Mouse (Mus musculus): Measurements from ENCODE around the gene Garnl3.

Gene Garnl3

GRCm38 (mm10) chr2:32961192-32961995, 170.1 kb downstream of the Garnl3 start, which contains the start of the genes Rpl12 and Lrsam1:
Gene Rpl12 (plus strand): TSS chr2:32961559.
Gene Lrsam1 (minus strand): TSS chr2:32961614.
- in situ Hi-C loops (cut with MboI; ENCODE audit: unreplicated experiment in 2 of 2) = no loop called here

- in situ Hi-C loops (cut with MboI; ENCODE audit: unreplicated experiment in 2 of 2) = no loop called here
Measured at GRCm38 (mm10) chr2:32960273-32960672, 171.2 kb downstream of the Garnl3 start.

DNA sequence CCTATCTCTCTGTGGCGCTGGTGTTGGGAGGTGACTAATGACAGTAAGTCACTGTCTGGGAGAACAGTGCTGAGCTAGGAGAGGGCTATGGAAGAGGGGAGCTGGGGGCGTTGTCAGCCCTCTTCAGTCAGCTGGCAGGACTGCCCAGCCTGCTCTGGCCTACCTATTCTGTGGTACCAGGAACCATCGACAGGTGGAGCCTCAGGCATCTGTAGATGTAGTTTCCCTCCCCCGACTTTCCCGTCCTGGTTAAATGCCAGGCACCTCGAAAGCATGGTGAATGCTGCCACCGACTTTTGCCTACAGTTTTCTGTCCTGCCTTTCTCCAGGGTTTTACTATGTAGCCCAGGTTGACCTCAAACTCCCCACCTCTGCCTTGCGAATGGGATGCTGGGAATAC, 174.1 kb downstream of the Garnl3 start:
- in situ Hi-C loops (cut with MboI; ENCODE audit: unreplicated experiment in 2 of 2) = loop anchor here in 1 of 2 experiments (5.0 kb wide), 1 partner anchor 35 kb away; no protein-coding TSS in a partner anchor

DNA sequence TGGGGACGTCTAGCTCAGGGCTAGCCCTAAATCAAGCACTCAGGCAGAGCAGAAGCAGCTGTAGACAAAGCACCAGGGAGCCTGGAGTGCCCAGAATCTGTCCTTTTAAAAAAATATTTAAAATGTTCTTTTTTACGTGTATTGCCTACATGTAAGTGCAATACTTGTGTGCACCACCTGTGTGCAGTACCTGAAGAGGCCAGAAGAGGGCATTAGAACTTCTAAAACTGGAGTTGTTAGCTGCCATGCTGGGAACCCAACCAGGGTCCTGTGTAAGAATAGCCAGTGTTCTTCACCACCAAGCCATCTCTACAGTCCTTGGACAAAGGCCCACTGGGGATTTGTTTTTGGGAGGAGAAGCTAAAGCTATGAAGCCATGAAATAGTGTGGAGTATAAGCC, 176.9 kb downstream of the Garnl3 start:
- in situ Hi-C loops (cut with MboI; ENCODE audit: unreplicated experiment in 2 of 2) = no loop called here

DNA sequence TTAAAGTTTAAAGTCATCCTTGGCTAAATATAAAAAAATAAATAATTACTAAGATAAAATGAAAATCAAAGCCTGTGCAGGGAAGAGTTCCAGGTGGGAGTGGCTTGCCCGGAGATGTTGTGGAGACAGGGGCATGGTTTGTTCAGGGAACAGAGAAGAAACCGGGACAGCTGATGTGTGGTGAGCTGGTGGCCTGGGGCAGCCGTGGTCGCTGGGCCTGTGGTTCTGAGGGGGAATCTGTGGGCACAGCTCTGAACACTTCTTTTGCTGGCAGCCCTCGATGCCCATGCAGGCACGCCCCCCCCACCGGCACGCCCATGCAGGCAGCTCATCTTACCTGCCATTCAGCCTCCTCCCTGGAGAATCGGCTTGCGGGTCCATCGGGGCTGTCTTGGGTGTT, 184.0 kb downstream of the Garnl3 start:
- in situ Hi-C loops (cut with MboI; ENCODE audit: unreplicated experiment in 2 of 2) = loop anchor here in 1 of 2 experiments (10.0 kb wide), 1 partner anchor 607 kb away; no protein-coding TSS in a partner anchor

DNA sequence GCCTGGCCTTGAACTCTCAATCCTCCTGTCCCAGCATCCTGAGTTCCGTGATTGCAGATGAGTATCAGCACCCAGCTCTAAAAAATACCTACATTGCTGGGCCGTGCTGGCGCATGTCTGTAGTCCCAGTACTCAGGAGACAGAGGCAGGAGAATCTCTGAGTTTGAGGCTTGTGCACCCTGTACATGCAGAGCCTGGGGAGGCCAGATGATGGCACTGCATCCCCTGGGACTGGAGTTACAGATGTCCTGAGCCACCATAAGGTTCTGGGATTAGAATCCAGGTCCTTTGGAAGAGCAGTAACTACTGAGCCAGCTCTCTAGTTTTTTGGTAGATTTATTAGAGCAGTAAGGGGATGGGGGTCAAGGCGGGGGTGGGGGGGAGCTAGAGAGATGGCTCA, 191.0 kb downstream of the Garnl3 start:
- in situ Hi-C loops (cut with MboI; ENCODE audit: unreplicated experiment in 2 of 2) = loop anchor here in 1 of 2 experiments (10.0 kb wide), 1 partner anchor 614 kb away; no protein-coding TSS in a partner anchor

- in situ Hi-C loops (cut with MboI; ENCODE audit: unreplicated experiment in 2 of 2) = loop anchor here (5.0 kb wide), 4 partner anchors 78 to 413 kb away; partner anchors contain the start of gene Garnl3 (in 2 of the 2)
Measured at GRCm38 (mm10) chr2:32939418-32939817, 192.0 kb downstream of the Garnl3 start.

- in situ Hi-C loops (cut with MboI; ENCODE audit: unreplicated experiment in 2 of 2) = loop anchor here (5.0 kb wide), 4 partner anchors 79 to 414 kb away; partner anchors contain the start of gene Garnl3 (in 2 of the 2)
Measured at GRCm38 (mm10) chr2:32938741-32939140, 192.7 kb downstream of the Garnl3 start.

Measured in v-Abl transformed pro-B cells (cell line).